Mouse (Mus musculus): Measurements from ENCODE around the gene Creg2. TPM values are rescaled to one million over a fixed set of nuclear protein-coding genes. Genes with fewer than 3 reads are reported as not detected.
"Not testable (repeated sequence)": the region's sequence is repeated elsewhere in the genome, so short reads cannot be mapped to it uniquely, and the experiment has no call there.

Creg2 gene
- polyA plus RNA-seq, 1 experiment = not detected

DNA sequence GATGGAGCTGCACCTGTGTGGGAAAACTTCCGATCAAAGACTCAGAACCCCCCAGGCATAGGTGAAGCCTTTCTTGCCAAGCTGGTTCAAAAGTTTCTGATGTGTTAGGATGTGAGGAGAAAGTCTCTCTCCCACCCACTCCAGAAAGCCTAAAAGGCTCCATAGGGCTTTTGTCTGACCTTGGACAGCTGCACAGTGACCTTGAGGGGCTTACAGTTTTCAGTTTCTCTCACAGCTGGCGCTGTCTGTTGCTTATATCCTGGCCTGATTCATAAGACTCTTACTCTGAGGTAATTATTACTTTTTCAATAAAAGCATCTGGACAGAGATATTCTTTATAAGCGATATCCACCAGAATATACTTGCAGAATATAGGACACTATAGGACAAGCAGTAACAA, 38.2 kb downstream of the Creg2 start:
- Histone ChIP-seq H3K27ac (ENCODE audit: insufficient read depth, low read length) (no peak overlapping the region), H3K4me1 (ENCODE audit: control insufficient read depth, insufficient read depth, low read length) (no peaks in the 10 kb centered on the region), H3K4me3 (ENCODE audit: insufficient read depth, low read length) (no peak overlapping the region)
- no peak for TF ChIP-seq POLR2A (IDR thresholded peaks at IDR 0.05; ENCODE audit: low read depth, low read length)
- no peak for TF ChIP-seq CTCF (IDR thresholded peaks at IDR 0.05; ENCODE audit: borderline replicate concordance, insufficient read depth, low read length)

DNA sequence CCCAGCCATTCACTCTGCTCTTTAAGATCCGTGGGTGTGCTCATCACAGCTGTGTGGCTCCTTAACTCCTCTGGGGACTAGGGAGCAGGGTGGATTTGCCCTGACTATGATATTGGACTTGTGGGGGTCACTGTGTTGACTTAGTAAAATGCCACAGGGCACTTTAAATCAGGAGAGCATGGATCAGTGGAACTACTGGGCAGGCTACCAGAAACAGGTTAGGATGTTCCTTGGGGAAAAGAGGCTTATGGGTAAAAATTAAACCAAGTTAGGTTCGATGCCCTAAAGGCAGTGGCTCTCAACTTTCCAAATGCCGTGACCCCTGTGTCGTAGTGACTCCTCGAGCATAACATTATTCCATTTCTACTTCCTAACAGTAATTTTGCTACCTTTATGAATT, 38.8 kb downstream of the Creg2 start:
- TF ChIP-seq CTCF (IDR thresholded peaks at IDR 0.05; ENCODE audit: borderline replicate concordance, insufficient read depth, low read length) = no peak
- no peak for TF ChIP-seq POLR2A (IDR thresholded peaks at IDR 0.05; ENCODE audit: low read depth, low read length)
- H3K27ac ChIP-seq (ENCODE audit: insufficient read depth, low read length) = no peak overlapping the region
- no peaks in the 10 kb centered on the region for H3K4me1 ChIP-seq (ENCODE audit: control insufficient read depth, insufficient read depth, low read length)
- H3K4me3 ChIP-seq (ENCODE audit: insufficient read depth, low read length) = no peak overlapping the region

DNA sequence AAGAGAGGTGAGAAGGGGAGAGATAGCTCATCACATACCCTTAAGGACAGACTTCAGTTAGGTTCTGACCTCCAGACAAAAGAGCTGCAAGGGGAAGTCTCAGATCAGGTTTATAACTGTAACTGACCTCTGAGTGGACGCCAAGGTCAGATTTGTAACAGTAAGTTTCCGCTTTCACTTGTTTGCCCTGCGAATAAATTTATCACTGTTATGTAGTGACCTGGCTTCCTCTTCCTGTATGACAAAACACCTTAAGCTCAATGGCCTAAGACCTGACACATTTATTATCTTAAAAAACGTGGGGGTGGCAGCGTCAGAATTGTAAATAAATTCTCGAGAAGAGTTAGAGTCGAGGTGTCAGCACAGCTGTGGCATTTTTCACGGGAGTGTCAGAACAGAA, 42.7 kb downstream of the Creg2 start:
- H3K4me1 ChIP-seq (ENCODE audit: control insufficient read depth, insufficient read depth, low read length) = no peaks in the 10 kb centered on the region
- H3K4me3 ChIP-seq (ENCODE audit: insufficient read depth, low read length) = no peak overlapping the region
- TF ChIP-seq CTCF (IDR thresholded peaks at IDR 0.05; ENCODE audit: borderline replicate concordance, insufficient read depth, low read length) = no peak
- H3K27ac ChIP-seq (ENCODE audit: insufficient read depth, low read length) = no peak overlapping the region

DNA sequence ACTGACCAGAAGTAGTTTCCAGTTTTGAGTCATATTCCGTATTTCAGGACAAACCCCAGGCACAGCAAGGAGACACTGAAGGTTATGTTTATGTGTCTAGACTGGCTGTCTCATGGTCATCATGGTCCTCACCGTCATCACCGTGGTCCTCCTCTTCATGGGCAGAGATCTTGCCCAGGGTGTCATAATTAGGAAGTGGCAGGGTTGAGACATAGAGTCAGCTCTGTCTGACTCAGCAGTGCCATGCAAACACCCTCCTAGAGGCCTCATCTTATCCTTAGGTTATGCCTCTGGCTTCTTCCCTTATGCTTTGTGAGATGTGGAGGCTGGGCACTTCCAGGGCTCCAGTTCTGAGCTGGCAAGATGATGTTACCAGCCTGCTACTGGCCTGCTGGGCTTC, 48.8 kb downstream of the Creg2 start:
- no peaks in the 10 kb centered on the region for H3K4me1 ChIP-seq (ENCODE audit: control insufficient read depth, insufficient read depth, low read length)
- H3K27ac ChIP-seq (ENCODE audit: insufficient read depth, low read length) = no peak overlapping the region
- no peak overlapping the region for H3K4me3 ChIP-seq (ENCODE audit: insufficient read depth, low read length)
- TF ChIP-seq CTCF (IDR thresholded peaks at IDR 0.05; ENCODE audit: borderline replicate concordance, insufficient read depth, low read length) = no peak
- no peak for TF ChIP-seq POLR2A (IDR thresholded peaks at IDR 0.05; ENCODE audit: low read depth, low read length)

DNA sequence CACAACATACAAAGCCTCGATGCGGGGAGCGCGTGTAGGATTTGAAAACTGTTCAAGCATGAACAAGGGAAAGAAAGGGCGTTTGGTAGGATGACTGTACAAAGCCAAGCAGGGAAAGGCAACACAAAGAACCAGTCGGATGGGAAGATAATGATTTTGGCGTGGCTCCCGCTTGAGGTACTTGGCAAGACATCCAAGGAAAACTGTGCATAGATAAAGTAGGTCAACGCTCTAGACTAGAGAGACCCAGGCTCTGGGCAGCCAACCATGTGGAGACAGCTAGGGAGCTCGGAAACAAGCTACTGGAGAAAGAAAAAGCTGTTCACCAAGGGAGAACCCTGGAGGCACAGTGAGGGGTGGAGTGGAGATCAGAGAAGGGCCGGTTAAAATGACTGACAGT, 52.5 kb downstream of the Creg2 start:
- H3K4me3 ChIP-seq (ENCODE audit: insufficient read depth, low read length) = no peak overlapping the region
- H3K27ac ChIP-seq (ENCODE audit: insufficient read depth, low read length) = no peak overlapping the region
- TF ChIP-seq POLR2A (IDR thresholded peaks at IDR 0.05; ENCODE audit: low read depth, low read length) (no peak), CTCF (IDR thresholded peaks at IDR 0.05; ENCODE audit: borderline replicate concordance, insufficient read depth, low read length) (no peak)
- H3K4me1 ChIP-seq (ENCODE audit: control insufficient read depth, insufficient read depth, low read length) = no peaks in the 10 kb centered on the region

DNA sequence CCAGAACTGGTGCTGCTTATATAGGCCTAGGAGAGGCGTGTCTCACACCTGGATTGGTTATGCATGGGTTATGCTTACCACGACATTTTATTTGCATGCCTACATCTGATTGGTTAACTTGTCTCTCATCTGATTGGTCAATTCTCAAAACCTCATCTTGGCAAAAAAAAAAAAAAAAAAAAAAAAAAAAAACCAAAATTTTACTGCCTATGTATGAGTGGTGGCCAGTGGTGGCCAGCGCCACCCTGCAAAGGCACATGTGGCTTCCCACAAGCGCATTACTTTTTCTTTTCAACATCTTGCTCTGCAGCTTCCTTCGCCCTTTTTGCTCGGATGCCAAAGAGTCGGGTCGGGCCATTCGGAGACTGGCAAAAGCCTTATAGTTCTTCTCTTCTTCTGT, 54.1 kb downstream of the Creg2 start:
- not testable (repeated sequence) for H3K4me1 ChIP-seq (ENCODE audit: control insufficient read depth, insufficient read depth, low read length); H3K4me3 ChIP-seq (ENCODE audit: insufficient read depth, low read length); H3K27ac ChIP-seq (ENCODE audit: insufficient read depth, low read length)

DNA sequence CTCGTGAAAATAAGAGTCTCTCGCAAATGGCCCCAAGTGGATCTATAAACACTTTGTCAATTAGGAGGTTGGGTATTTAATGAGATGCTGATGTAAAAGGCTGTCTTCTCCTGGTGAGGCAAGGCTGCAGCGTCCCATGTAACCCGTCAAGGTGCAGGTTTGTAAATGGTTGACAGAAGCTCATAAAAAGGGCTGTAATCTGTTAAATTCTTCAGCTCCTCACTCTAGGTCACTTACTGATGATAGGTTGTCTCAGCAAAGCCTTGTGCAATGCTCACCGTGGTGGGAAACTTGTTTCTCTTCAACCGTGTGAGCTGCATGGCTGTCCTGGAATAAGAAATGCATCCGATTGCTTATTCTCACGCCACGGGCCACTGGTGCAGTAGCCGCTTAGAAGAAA, 57.4 kb downstream of the Creg2 start:
- TF ChIP-seq CTCF (IDR thresholded peaks at IDR 0.05; ENCODE audit: borderline replicate concordance, insufficient read depth, low read length) (no peak), POLR2A (IDR thresholded peaks at IDR 0.05; ENCODE audit: low read depth, low read length) (no peak)
- Histone ChIP-seq H3K4me3 (ENCODE audit: insufficient read depth, low read length) (no peak overlapping the region), H3K27ac (ENCODE audit: insufficient read depth, low read length) (no peak overlapping the region), H3K4me1 (ENCODE audit: control insufficient read depth, insufficient read depth, low read length) (no peaks in the 10 kb centered on the region)

DNA sequence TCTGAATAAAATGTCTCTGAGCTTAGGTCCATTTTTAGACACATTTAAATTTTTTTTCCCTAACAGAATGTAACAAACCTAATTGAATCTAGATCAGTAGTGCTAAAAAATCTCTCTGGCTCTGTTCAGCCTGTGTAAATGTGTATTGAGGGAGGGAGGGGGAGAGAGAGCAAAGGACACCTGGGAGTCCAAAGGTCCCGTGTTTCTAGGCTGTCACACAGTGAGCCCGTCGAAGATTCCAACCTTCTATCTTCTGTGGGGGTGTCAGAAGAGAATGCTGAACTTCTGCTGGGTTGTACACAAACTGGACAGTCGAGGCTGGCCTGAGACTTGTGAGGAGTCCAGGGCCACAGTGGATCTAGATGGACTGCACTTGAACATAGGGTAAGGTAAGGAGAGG, 59.2 kb downstream of the Creg2 start:
- H3K4me3 ChIP-seq (ENCODE audit: insufficient read depth, low read length) = no peak overlapping the region
- H3K4me1 ChIP-seq (ENCODE audit: control insufficient read depth, insufficient read depth, low read length) = no peaks in the 10 kb centered on the region
- TF ChIP-seq CTCF (IDR thresholded peaks at IDR 0.05; ENCODE audit: borderline replicate concordance, insufficient read depth, low read length) (no peak), POLR2A (IDR thresholded peaks at IDR 0.05; ENCODE audit: low read depth, low read length) (no peak)
- H3K27ac ChIP-seq (ENCODE audit: insufficient read depth, low read length) = no peak overlapping the region

DNA sequence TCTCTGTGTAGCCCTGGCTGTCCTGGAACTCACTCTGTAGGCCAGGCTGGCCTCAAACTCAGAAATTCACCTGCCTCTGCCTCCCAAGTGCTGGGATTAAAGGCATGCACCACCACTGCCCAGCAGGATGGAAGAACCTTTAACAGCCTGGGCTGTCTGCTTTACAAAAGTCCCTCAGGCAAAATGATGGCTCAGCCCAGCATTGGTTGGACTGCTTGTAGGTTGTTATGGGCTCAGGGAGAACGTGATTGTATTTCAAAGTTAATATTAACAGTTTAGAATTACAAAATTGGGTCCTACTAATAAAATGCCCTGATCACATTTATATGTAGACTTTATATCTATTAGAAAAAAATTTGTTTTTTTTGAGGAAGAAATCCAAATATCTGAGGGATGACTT, 59.7 kb downstream of the Creg2 start:
- not testable (repeated sequence) for H3K4me1 ChIP-seq (ENCODE audit: control insufficient read depth, insufficient read depth, low read length); H3K27ac ChIP-seq (ENCODE audit: insufficient read depth, low read length); H3K4me3 ChIP-seq (ENCODE audit: insufficient read depth, low read length)

DNA sequence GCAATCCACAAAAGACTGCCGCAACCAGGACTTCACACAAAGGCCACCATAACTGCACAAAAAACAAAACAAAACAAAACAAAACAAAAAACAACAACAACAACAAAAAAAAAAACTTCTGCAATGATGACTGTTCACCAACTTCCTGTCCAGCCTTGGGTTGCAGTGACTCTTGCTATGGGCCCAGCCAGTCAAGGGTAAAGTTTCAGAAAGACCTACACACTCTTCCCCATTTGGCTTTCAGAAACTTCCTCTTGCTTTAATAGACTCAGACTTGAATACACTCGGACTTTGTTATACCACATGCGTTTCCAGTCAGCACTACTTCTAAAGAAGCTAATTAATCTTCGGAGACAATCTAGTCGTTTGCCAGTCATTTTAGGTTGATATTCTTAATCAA, 61.1 kb downstream of the Creg2 start:
- TF ChIP-seq POLR2A (IDR thresholded peaks at IDR 0.05; ENCODE audit: low read depth, low read length) = no peak
- no peak for TF ChIP-seq CTCF (IDR thresholded peaks at IDR 0.05; ENCODE audit: borderline replicate concordance, insufficient read depth, low read length)
- H3K4me3 ChIP-seq (ENCODE audit: insufficient read depth, low read length) = no peak overlapping the region
- no peak overlapping the region for H3K27ac ChIP-seq (ENCODE audit: insufficient read depth, low read length)
- no peaks in the 10 kb centered on the region for H3K4me1 ChIP-seq (ENCODE audit: control insufficient read depth, insufficient read depth, low read length)

DNA sequence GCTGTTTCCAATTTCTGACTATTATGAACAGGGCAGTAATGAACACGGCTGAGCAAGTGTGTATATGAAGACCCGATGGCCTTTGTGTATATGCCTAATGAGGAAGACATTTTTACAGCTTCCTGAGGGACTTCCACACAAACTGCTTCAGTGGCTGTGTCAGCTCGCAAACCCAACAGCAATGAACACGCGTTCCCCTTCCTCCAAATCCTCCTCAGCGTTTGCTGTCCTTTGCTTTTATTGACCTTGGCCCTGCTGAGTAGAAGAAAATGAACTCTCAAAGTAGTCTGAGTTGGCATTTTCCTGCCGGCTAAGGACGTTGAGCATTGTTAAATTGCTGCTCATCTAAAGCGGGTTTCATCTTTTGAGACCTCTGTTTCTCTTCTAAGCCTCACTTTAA, 65.9 kb downstream of the Creg2 start:
- H3K4me1 ChIP-seq (ENCODE audit: control insufficient read depth, insufficient read depth, low read length) = no peaks in the 10 kb centered on the region
- TF ChIP-seq CTCF (IDR thresholded peaks at IDR 0.05; ENCODE audit: borderline replicate concordance, insufficient read depth, low read length) (no peak), POLR2A (IDR thresholded peaks at IDR 0.05; ENCODE audit: low read depth, low read length) (no peak)
- H3K4me3 ChIP-seq (ENCODE audit: insufficient read depth, low read length) = no peak overlapping the region
- no peak overlapping the region for H3K27ac ChIP-seq (ENCODE audit: insufficient read depth, low read length)

All from embryonic fibroblast, embryonic 13.5 days (primary cell).